Mouse (Mus musculus): Measurements from ENCODE around the gene Fau. TPM values are rescaled to one million over a fixed set of nuclear protein-coding genes. Genes with fewer than 3 reads are reported as not detected.

The Fau gene
- polyA plus RNA-seq, 1 experiment from 2014 or later = 1,050 TPM

GRCm38 (mm10) chr19:6105586-6105985 lies 47.9 kb downstream of the Fau start, which contains the start of gene Naaladl1:
Gene Naaladl1 (plus strand): TSS chr19:6105782.
- 76% methylated on average over 7 of the region's 7 CpGs for WGBS
- Histone ChIP-seq H3K36me3 (ENCODE audit: insufficient read depth, low read length) (no peaks in the 10 kb centered on the region), H3K9me3 (replicated peaks; ENCODE audit: low read length) (no peaks in the 10 kb centered on the region), H3K4me1 (replicated peaks; ENCODE audit: insufficient read depth, low read length) (no peaks in the 10 kb centered on the region), H3K9ac (ENCODE audit: low read depth, low read length) (no peak within 1 kb of the TSS), H3K4me2 (ENCODE audit: low read length) (no peak within 1 kb of the TSS), H3K4me3 (replicated peaks; ENCODE audit: low read depth, low read length) (no peak within 1 kb of the TSS), H3K27ac (no peak within 1 kb of the TSS), H3K27me3 (ENCODE audit: insufficient read depth, low read length) (no peaks in the 10 kb centered on the region)
- no peak for TF ChIP-seq CTCF (IDR thresholded peaks at IDR 0.05; ENCODE audit: low read depth)
- DNase-seq (ENCODE audit: low spot score) = no peak
- no peak for ATAC-seq (replicated peaks; ENCODE audit: low FRiP score, low read depth)

Small RNAs within 50 kb of the gene (microRNA-seq; reads per million reads assigned to microRNA genes)
- gene Mir6988 = 1.2 reads per million

Other genes with a start within 250 kb of the Fau start
- 31.6 and 35.9 TPM in 2 replicates for gene Frmd8, start 182.6 kb upstream of the Fau start, polyA plus RNA-seq (2015; fragmentation: Nextera tagmentation; extraction: Ambion mirVana)
- gene Slc25a45, start 180.0 kb upstream of the Fau start, polyA plus RNA-seq (2015; fragmentation: Nextera tagmentation; extraction: Ambion mirVana) = 19.9 and 24.5 TPM in 2 replicates
- 2.9 and 3.6 TPM in 2 replicates for gene Tigd3, start 163.7 kb upstream of the Fau start, polyA plus RNA-seq (2015; fragmentation: Nextera tagmentation; extraction: Ambion mirVana)
- gene Dpf2, start 144.8 kb upstream of the Fau start, polyA plus RNA-seq (2015; fragmentation: Nextera tagmentation; extraction: Ambion mirVana) = 108 and 109 TPM in 2 replicates
- gene Cdc42ep2, start 133.0 kb upstream of the Fau start, polyA plus RNA-seq (2015; fragmentation: Nextera tagmentation; extraction: Ambion mirVana) = 13.2 and 14.2 TPM in 2 replicates
- gene Pola2, start 93.6 kb upstream of the Fau start, polyA plus RNA-seq (2015; fragmentation: Nextera tagmentation; extraction: Ambion mirVana) = 39.8 and 40.6 TPM in 2 replicates
- gene Slc22a20, start 71.7 kb upstream of the Fau start, polyA plus RNA-seq (2015; fragmentation: Nextera tagmentation; extraction: Ambion mirVana) = not detected in 2 replicates
- 12.9 and 13.5 TPM in 2 replicates for gene Capn1, start 41.9 kb upstream of the Fau start, polyA plus RNA-seq (2015; fragmentation: Nextera tagmentation; extraction: Ambion mirVana)
- 25.0 and 26.8 TPM in 2 replicates for gene Syvn1, start 11.3 kb upstream of the Fau start, polyA plus RNA-seq (2015; fragmentation: Nextera tagmentation; extraction: Ambion mirVana)
- gene Mrpl49, start 59 bp upstream of the Fau start, polyA plus RNA-seq (2015; fragmentation: Nextera tagmentation; extraction: Ambion mirVana) = 66.2 and 69.0 TPM in 2 replicates
- gene Znhit2, start 3.3 kb downstream of the Fau start, polyA plus RNA-seq (2015; fragmentation: Nextera tagmentation; extraction: Ambion mirVana) = 42.3 and 47.6 TPM in 2 replicates
- gene Tm7sf2, start 10.5 kb downstream of the Fau start, polyA plus RNA-seq (2015; fragmentation: Nextera tagmentation; extraction: Ambion mirVana) = 17.0 and 19.1 TPM in 2 replicates
- gene Vps51, start 19.4 kb downstream of the Fau start, polyA plus RNA-seq (2015; fragmentation: Nextera tagmentation; extraction: Ambion mirVana) = 57.8 and 61.4 TPM in 2 replicates
- gene Tmem262, start 22.2 kb downstream of the Fau start, polyA plus RNA-seq (2015; fragmentation: Nextera tagmentation; extraction: Ambion mirVana) = not detected in 2 replicates
- gene Gm28374, start 24.4 kb downstream of the Fau start, polyA plus RNA-seq (2015; fragmentation: Nextera tagmentation; extraction: Ambion mirVana) = 0.70 and 0.84 TPM in 2 replicates
- gene Zfpl1, start 27.1 kb downstream of the Fau start, polyA plus RNA-seq (2015; fragmentation: Nextera tagmentation; extraction: Ambion mirVana) = 71.7 and 74.3 TPM in 2 replicates
- gene Cdca5, start 27.1 kb downstream of the Fau start, polyA plus RNA-seq (2015; fragmentation: Nextera tagmentation; extraction: Ambion mirVana) = 16.1 and 19.4 TPM in 2 replicates
- 0.17 TPM in 1 of 2 replicates, not detected in the other for gene AC131692.1, start 36.6 kb downstream of the Fau start, polyA plus RNA-seq (2015; fragmentation: Nextera tagmentation; extraction: Ambion mirVana)
- gene Naaladl1, start 47.9 kb downstream of the Fau start, polyA plus RNA-seq (2015; fragmentation: Nextera tagmentation; extraction: Ambion mirVana) = 0.17 TPM in 2 replicates
- 32.0 and 35.9 TPM in 2 replicates for gene Sac3d1, start 60.8 kb downstream of the Fau start, polyA plus RNA-seq (2015; fragmentation: Nextera tagmentation; extraction: Ambion mirVana)
- 26.5 and 30.0 TPM in 2 replicates for gene Snx15, start 70.5 kb downstream of the Fau start, polyA plus RNA-seq (2015; fragmentation: Nextera tagmentation; extraction: Ambion mirVana)
- 0.38 and 0.49 TPM in 2 replicates for gene Batf2, start 83.1 kb downstream of the Fau start, polyA plus RNA-seq (2015; fragmentation: Nextera tagmentation; extraction: Ambion mirVana)
- 96.1 and 103 TPM in 2 replicates for gene Arl2, start 83.7 kb downstream of the Fau start, polyA plus RNA-seq (2015; fragmentation: Nextera tagmentation; extraction: Ambion mirVana)
- gene Majin, start 126.5 kb downstream of the Fau start, polyA plus RNA-seq (2015; fragmentation: Nextera tagmentation; extraction: Ambion mirVana) = not detected in 2 replicates
- gene Gpha2, start 168.5 kb downstream of the Fau start, polyA plus RNA-seq (2015; fragmentation: Nextera tagmentation; extraction: Ambion mirVana) = 1.6 and 2.1 TPM in 2 replicates
- gene Ppp2r5b, start 178.0 kb downstream of the Fau start, polyA plus RNA-seq (2015; fragmentation: Nextera tagmentation; extraction: Ambion mirVana) = 19.9 and 20.4 TPM in 2 replicates
- gene Atg2a, start 183.8 kb downstream of the Fau start, polyA plus RNA-seq (2015; fragmentation: Nextera tagmentation; extraction: Ambion mirVana) = 7.0 and 7.8 TPM in 2 replicates
- gene Ehd1, start 218.9 kb downstream of the Fau start, polyA plus RNA-seq (2015; fragmentation: Nextera tagmentation; extraction: Ambion mirVana) = 64.2 and 73.4 TPM in 2 replicates
- 1.0 TPM in 2 replicates for gene Cdc42bpg, start 248.6 kb downstream of the Fau start, polyA plus RNA-seq (2015; fragmentation: Nextera tagmentation; extraction: Ambion mirVana)

Measured in kidney, postnatal 0 days (tissue).